Mouse (Mus musculus): Measurements from ENCODE around the gene Eif5b.

DNA sequence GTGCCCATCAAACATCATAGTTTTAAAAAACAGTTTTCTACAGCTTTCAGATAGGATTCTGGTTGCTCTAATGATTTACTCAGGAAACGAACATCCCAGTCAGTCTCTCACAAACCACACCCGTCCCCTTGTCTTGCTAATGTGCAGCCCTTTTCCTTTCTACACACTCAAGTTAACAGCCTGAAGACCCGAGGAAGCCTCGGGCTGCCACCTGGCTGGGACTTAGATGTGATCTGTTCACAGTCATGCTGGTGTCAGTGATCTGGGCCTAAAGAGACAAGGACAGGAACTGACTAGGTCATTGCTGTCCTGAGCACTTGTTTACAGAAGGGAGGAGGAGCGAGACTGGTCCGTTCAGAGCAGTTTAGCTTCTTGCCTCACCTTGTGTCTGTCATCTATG is 60.6 kb downstream of the Eif5b start:
- TF ChIP-seq POLR2A (IDR thresholded peaks at IDR 0.05; ENCODE audit: borderline replicate concordance, control insufficient read depth, low read depth, low read length), result no peak
- no peak for TF ChIP-seq CTCF (IDR thresholded peaks at IDR 0.05; ENCODE audit: control insufficient read depth, insufficient read depth, low read length)
